Mouse (Mus musculus): ENCODE results near the gene Gnai2. TPM values are rescaled to one million over a fixed set of nuclear protein-coding genes. Genes with fewer than 3 reads are reported as not detected.

Gene Gnai2
- polyA plus RNA-seq, 1 experiment from 2014 or later: 457 TPM

DNA sequence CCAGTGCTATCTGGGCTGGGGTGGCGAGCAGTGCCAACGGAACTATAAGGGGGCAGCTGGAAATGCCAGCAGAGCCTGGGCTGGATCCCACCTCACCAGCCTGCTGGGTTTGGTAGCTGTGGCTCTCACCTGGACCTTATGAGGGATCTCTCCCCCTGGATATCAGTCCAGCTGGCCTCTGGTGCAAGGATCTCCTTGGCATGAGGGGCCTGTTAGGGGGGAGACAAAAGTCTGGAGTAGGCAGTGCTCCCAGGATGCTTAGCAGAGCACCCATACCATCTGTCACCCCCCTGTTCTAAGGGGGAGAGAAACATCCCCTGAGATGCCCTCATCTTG, 62.9 kb downstream of the Gnai2 start:
- no peaks in the 10 kb centered on the region for H3K27me3 ChIP-seq (ENCODE audit: control insufficient read depth, insufficient read depth, low read depth, low read length)
- H3K36me3 ChIP-seq (ENCODE audit: control insufficient read depth, insufficient read depth, low read length): peaks cover 18% of the 10 kb centered on the region
- WGBS: 100% methylated on average over 2 of the region's 2 CpGs
- no peaks in the 10 kb centered on the region for H3K9me3 ChIP-seq (ENCODE audit: control insufficient read depth, low read length)
- ATAC-seq (ENCODE audit: low read depth): no peak
- H3K4me2 ChIP-seq (ENCODE audit: low read depth, low read length): no peak overlapping the region
- H3K9ac ChIP-seq (ENCODE audit: low read length): no peak overlapping the region
- H3K27ac ChIP-seq (ENCODE audit: low read length): no peak overlapping the region
- H3K4me3 ChIP-seq (ENCODE audit: low read length): no peak overlapping the region
- peaks cover 45% of the 10 kb centered on the region for H3K4me1 ChIP-seq (replicated peaks; ENCODE audit: control insufficient read depth, insufficient read depth, low read length)

DNA sequence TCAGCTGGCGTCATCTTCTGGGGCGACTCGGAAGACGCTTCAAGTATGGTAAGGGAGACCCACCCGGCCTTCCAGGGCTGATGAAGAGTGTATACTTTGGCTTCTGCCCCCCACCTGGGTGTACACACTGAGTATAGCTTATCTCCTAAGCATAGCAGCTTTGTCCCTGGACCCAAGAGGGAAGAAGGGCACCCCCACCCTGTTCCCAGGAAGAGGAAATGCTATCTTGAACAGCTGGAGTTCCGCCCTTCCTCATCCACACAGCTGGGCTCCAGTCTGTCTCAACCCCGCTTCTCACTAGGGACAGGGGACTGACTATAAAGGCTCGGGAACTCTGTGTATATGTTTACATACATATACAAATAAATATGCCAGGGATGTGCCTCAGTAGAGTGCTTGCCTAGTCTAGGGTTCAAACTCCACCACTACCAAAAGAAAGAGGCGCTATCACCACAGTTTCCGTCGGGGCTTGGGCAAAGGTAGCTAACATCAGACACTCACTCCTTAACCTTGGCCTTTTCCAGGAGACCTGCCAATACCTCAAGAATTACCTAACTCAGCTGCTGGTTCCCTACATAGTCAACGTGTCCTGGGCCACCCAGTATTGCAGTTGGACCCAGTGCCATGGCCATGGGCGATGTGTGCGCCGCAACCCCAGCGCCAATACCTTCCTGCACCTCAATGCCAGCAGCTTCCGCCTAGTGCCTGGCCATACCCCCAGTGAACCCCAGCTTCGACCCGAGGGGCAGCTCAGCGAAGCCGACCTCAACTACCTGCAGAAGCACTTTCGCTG, 63.4 kb downstream of the Gnai2 start:
- Histone ChIP-seq H3K4me3 (ENCODE audit: low read length) (no peak overlapping the region; the same call in none of the 2 replicates), H3K27ac (ENCODE audit: low read length) (no peak overlapping the region), H3K9me3 (ENCODE audit: control insufficient read depth, low read length) (no peaks in the 10 kb centered on the region), H3K4me2 (ENCODE audit: low read depth, low read length) (peak overlapping the region; percentile 71), H3K27me3 (ENCODE audit: control insufficient read depth, insufficient read depth, low read depth, low read length) (no peaks in the 10 kb centered on the region), H3K4me1 (replicated peaks; ENCODE audit: control insufficient read depth, insufficient read depth, low read length) (peaks cover 43% of the 10 kb centered on the region), H3K36me3 (ENCODE audit: control insufficient read depth, insufficient read depth, low read length) (peaks cover 18% of the 10 kb centered on the region), H3K9ac (ENCODE audit: low read length) (peak overlapping the region; percentile 44)
- 80% methylated on average over 22 of the region's 22 CpGs for WGBS
- ATAC-seq (ENCODE audit: low read depth): no peak

DNA sequence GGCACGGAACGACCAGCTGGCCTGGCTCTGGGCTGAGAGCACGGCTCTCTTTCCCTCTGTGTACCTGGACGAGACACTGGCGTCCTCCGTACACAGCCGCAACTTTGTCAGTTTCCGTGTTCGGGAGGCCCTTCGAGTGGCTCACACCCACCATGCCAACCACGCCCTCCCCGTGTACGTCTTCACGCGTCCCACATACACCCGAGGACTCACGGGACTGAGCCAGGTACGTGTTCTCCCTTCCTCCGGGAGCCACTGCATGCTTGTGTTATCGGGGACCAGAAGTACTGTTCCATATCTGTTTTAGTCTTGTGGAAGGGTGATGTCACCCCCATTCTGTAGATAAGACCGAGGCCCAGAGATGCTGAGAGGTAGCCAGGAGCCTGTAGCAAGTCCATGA, 64.3 kb downstream of the Gnai2 start:
- no peak for ATAC-seq (ENCODE audit: low read depth)
- Histone ChIP-seq H3K9ac (ENCODE audit: low read length) (peak overlapping the region; percentile 81), H3K9me3 (ENCODE audit: control insufficient read depth, low read length) (no peaks in the 10 kb centered on the region), H3K4me3 (ENCODE audit: low read length) (peak overlapping the region; percentile 66), H3K36me3 (ENCODE audit: control insufficient read depth, insufficient read depth, low read length) (peaks cover 18% of the 10 kb centered on the region), H3K4me1 (replicated peaks; ENCODE audit: control insufficient read depth, insufficient read depth, low read length) (peaks cover 40% of the 10 kb centered on the region), H3K4me2 (ENCODE audit: low read depth, low read length) (peak overlapping the region; percentile 71), H3K27me3 (ENCODE audit: control insufficient read depth, insufficient read depth, low read depth, low read length) (no peaks in the 10 kb centered on the region), H3K27ac (ENCODE audit: low read length) (no peak overlapping the region)
- WGBS: 62% methylated on average over 21 of the region's 21 CpGs

DNA sequence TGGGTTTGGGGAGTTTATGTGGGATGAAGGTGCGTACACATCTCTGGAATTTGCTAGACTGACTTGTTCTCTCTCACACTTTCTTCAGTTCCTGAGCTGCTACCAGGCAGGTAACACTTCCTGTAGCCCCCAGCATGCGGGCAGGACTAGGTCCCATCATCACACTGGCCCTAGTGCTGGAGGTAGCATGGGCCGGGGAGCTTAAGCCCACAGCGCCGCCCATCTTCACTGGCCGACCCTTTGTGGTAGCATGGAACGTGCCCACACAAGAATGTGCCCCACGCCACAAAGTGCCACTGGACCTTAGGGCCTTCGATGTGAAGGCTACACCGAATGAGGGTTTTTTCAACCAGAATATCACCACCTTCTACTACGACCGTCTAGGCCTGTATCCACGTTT, 65.2 kb downstream of the Gnai2 start:
- ATAC-seq (ENCODE audit: low read depth): no peak
- Histone ChIP-seq H3K9me3 (ENCODE audit: control insufficient read depth, low read length) (no peaks in the 10 kb centered on the region), H3K4me3 (ENCODE audit: low read length) (peak overlapping the region; percentile 66), H3K27ac (ENCODE audit: low read length) (peak overlapping the region; percentile 95), H3K4me2 (ENCODE audit: low read depth, low read length) (peak overlapping the region; percentile 71), H3K4me1 (replicated peaks; ENCODE audit: control insufficient read depth, insufficient read depth, low read length) (peaks cover 36% of the 10 kb centered on the region), H3K36me3 (ENCODE audit: control insufficient read depth, insufficient read depth, low read length) (peaks cover 18% of the 10 kb centered on the region), H3K9ac (ENCODE audit: low read length) (peak overlapping the region; percentile 81), H3K27me3 (ENCODE audit: control insufficient read depth, insufficient read depth, low read depth, low read length) (no peaks in the 10 kb centered on the region)
- 20% methylated on average over 13 of the region's 13 CpGs for WGBS

DNA sequence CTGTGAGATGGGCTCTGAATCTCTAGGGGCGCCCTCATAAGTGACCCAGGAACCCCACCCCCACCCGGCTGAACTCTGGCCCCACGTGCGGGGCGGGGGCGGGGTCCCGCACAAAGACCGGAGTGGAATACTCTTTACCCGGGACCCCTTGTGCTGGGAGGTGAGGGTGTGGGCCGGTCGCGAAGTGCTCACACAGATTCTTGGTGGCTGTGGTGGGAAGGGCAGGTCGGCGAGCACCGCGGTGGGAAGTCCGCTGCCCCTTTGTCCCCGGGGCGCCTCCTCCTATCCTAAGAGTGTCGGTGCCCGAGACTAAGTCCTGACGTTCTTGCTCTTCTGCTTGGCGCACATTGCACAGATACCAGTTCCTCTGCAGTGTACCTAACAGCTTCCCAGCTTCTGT, 65.9 kb downstream of the Gnai2 start:
- H3K4me3 ChIP-seq (ENCODE audit: low read length): peak overlapping the region; percentile 66
- H3K4me2 ChIP-seq (ENCODE audit: low read depth, low read length): peak overlapping the region; percentile 71
- 0% methylated on average over 19 of the region's 23 CpGs for WGBS
- peak overlapping the region; percentile 81 for H3K9ac ChIP-seq (ENCODE audit: low read length)
- ATAC-seq (ENCODE audit: low read depth): peak; percentile 12
- no peaks in the 10 kb centered on the region for H3K27me3 ChIP-seq (ENCODE audit: control insufficient read depth, insufficient read depth, low read depth, low read length)
- H3K9me3 ChIP-seq (ENCODE audit: control insufficient read depth, low read length): no peaks in the 10 kb centered on the region
- H3K27ac ChIP-seq (ENCODE audit: low read length): peak overlapping the region; percentile 95
- H3K36me3 ChIP-seq (ENCODE audit: control insufficient read depth, insufficient read depth, low read length): peaks cover 21% of the 10 kb centered on the region
- H3K4me1 ChIP-seq (replicated peaks; ENCODE audit: control insufficient read depth, insufficient read depth, low read length): peaks cover 36% of the 10 kb centered on the region

DNA sequence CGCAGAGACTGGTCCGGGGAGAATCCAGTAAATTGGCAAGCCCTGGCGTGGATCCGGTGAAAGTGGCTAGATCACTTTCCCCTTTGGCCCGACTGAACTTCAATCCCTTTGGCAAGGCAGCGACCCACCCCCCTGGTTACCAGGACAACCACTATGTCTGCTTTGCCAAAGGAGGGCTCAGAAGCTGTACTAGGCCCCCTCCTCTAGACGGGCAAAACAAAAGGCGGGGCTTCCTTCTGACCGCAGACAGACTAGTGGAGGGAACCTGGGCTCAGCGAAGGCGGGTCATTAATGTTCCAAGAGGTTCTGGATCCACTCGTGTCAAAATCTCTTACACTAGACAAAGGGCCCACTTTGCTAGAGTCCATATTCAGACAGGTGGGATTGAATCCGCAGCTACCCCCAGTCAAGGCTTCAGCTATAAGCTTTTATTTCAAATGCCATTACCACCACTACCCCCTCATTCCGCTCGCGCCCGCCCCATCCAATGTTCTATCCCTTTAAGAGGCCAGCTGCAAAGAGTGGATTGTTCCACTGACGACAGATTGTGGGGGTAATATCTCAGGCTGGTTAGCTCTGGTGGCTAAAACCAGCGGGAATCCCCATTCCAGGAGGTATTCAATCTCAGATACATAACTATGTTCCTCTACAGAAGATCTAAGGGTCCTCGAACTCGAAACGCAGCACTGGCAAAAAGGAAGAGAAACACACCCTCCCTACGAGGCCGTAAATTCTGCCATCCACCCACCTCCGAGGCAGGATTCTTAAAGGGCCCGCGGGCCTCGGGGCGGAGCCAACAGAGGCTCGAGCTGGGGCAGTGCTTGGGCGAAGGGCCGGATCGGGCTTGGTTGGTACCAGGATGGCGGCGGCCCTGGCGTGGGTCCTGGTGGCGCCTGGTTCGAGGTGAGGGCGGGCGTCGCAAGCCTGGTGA, 66.6 kb downstream of the Gnai2 start:
- Histone ChIP-seq H3K27ac (ENCODE audit: low read length) (peak overlapping the region; percentile 95), H3K4me1 (replicated peaks; ENCODE audit: control insufficient read depth, insufficient read depth, low read length) (peaks cover 41% of the 10 kb centered on the region), H3K4me3 (ENCODE audit: low read length) (peak overlapping the region; percentile 66), H3K4me2 (ENCODE audit: low read depth, low read length) (peak overlapping the region; percentile 71), H3K9me3 (ENCODE audit: control insufficient read depth, low read length) (no peaks in the 10 kb centered on the region), H3K27me3 (ENCODE audit: control insufficient read depth, insufficient read depth, low read depth, low read length) (no peaks in the 10 kb centered on the region), H3K9ac (ENCODE audit: low read length) (peak overlapping the region; percentile 81), H3K36me3 (ENCODE audit: control insufficient read depth, insufficient read depth, low read length) (peaks cover 19% of the 10 kb centered on the region)
- peak; percentile 86 for ATAC-seq (ENCODE audit: low read depth)
- WGBS: under 1% methylated on average over 41 of the region's 41 CpGs

DNA sequence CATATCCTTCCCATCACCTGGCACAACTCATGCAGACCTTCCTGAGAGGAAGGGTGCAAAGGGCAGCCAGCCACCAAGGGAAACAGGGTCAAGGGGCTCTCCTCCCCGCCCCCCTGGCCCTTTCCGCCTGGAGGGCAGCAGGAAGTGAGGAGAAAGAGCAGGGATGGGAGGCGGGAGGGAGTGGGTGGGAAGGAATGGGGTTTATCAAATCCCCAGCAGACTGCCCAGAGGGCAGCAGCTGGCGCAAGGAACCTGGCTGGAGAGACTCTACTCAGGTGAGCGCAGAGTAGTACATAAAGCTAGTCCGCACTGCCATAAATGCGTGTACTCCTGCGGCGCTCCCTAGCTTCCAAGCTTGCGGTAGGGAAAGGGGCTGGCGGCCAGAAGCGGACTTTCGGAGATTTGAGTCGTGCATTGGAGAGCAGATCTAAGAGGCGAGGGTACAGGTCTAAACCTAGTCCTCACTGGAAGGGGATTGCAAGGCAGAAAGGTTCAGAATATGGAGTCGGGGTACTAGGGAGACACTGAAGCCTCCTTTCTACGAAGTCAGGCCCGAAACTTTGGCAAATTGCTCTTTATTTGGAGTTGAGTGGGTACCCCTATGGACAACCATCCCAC, 67.4 kb downstream of the Gnai2 start, which contains the start of gene Hyal2:
TSS of gene Hyal2 (plus strand) at position 244 of the 618 bp plus-strand sequence.
- Histone ChIP-seq H3K36me3 (ENCODE audit: control insufficient read depth, insufficient read depth, low read length) (peaks cover 15% of the 10 kb centered on the region), H3K4me1 (replicated peaks; ENCODE audit: control insufficient read depth, insufficient read depth, low read length) (peaks cover 43% of the 10 kb centered on the region), H3K4me2 (ENCODE audit: low read depth, low read length) (peak within 1 kb of the TSS; percentile 71), H3K9me3 (ENCODE audit: control insufficient read depth, low read length) (no peaks in the 10 kb centered on the region), H3K27me3 (ENCODE audit: control insufficient read depth, insufficient read depth, low read depth, low read length) (no peaks in the 10 kb centered on the region), H3K27ac (ENCODE audit: low read length) (peak within 1 kb of the TSS; percentile 95), H3K4me3 (ENCODE audit: low read length) (peak within 1 kb of the TSS; percentile 66), H3K9ac (ENCODE audit: low read length) (peak within 1 kb of the TSS; percentile 81)
- no peak for ATAC-seq (ENCODE audit: low read depth)
- WGBS: 10% methylated on average over 18 of the region's 18 CpGs

DNA sequence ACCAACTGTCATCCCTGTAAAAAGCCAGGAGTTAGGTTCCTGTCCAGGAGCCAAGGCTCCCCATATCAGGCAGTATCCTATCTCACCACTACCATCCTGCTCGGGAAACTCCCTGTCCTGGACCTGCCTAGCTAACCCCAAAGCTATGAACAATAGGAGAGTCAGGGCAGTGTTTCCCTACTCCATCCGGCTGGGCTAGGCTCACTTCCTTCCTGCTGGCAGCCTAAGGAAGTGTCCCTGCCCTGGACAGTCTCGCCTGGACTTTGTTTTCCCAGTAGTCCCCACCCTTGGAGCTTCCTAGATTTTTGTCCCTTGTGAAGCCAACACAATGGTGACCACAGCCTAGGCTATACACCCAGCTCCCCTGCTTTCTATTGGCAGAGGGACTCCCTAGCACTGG, 68.3 kb downstream of the Gnai2 start:
- Histone ChIP-seq H3K9ac (ENCODE audit: low read length) (no peak overlapping the region), H3K27ac (ENCODE audit: low read length) (peak overlapping the region; percentile 95), H3K36me3 (ENCODE audit: control insufficient read depth, insufficient read depth, low read length) (peaks cover 11% of the 10 kb centered on the region), H3K4me3 (ENCODE audit: low read length) (peak overlapping the region; percentile 23), H3K27me3 (ENCODE audit: control insufficient read depth, insufficient read depth, low read depth, low read length) (no peaks in the 10 kb centered on the region), H3K4me2 (ENCODE audit: low read depth, low read length) (peak overlapping the region; percentile 71), H3K4me1 (replicated peaks; ENCODE audit: control insufficient read depth, insufficient read depth, low read length) (peaks cover 47% of the 10 kb centered on the region), H3K9me3 (ENCODE audit: control insufficient read depth, low read length) (no peaks in the 10 kb centered on the region)
- WGBS: 64% methylated on average over 3 of the region's 3 CpGs
- ATAC-seq (ENCODE audit: low read depth): peak; percentile 23
